Mouse (Mus musculus): ENCODE data around the gene Coro1b. TPM values are rescaled to one million over a fixed set of nuclear protein-coding genes. Genes with fewer than 3 reads are reported as not detected.

The Coro1b gene
- total and polyA plus RNA-seq, 2 experiments from 2014 or later = 90.7 to 137 TPM

DNA sequence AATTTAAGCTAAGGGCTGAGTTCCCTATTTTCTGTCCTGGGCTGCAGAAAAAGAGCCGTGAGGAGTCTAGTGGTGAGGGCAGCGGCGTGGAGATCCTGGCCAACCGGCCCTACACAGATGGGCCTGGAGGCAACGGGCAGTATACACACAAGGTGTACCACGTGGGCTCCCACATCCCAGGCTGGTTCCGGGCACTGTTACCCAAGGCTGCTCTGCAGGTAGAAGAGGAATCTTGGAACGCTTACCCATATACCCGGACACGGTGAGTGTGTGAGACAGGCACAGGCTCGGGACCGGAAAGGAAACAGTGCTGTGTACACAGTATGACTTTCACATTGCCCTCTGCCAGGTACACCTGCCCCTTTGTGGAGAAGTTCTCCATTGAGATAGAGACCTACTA lies 45.8 kb upstream of the Coro1b start:
- Histone ChIP-seq H3K9ac (replicated peaks; ENCODE audit: low read length) (no peak overlapping the region), H3K36me3 (ENCODE audit: insufficient read depth, low read length) (no peaks in the 10 kb centered on the region), H3K27ac (no peak overlapping the region), H3K27me3 (ENCODE audit: insufficient read depth, low read length) (no peaks in the 10 kb centered on the region), H3K4me3 (ENCODE audit: low read length) (no peak overlapping the region), H3K9me3 (ENCODE audit: low read length) (no peaks in the 10 kb centered on the region), H3K4me1 (ENCODE audit: insufficient read depth, low read length) (peaks cover 24% of the 10 kb centered on the region), H3K4me2 (ENCODE audit: low read depth, low read length) (no peak overlapping the region)
- WGBS = 93% methylated on average over 12 of the region's 12 CpGs
- no peak for TF ChIP-seq CTCF (IDR thresholded peaks at IDR 0.05; ENCODE audit: low read depth)
- ATAC-seq (no peak), DNase-seq (ENCODE audit: low spot score) (no peak)

DNA sequence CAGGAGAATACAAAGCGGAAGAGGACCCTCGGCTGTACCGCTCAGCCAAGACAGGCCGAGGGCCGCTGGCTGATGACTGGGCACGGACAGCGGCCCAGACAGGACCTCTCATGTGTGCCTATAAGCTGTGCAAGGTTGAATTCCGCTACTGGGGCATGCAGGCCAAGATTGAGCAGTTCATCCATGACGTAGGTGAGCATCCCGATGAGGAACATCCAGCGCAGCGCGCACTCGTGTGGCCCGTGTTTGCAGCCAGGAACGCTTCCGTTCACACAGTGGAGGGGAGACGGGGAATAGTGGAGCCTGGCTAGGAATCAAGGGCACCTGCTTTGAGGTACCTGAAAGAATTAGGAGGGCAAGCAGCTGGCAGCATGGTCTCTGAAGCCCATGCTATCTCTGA lies 45.1 kb upstream of the Coro1b start:
- WGBS = 93% methylated on average over 18 of the region's 18 CpGs
- H3K27ac ChIP-seq = no peak overlapping the region

DNA sequence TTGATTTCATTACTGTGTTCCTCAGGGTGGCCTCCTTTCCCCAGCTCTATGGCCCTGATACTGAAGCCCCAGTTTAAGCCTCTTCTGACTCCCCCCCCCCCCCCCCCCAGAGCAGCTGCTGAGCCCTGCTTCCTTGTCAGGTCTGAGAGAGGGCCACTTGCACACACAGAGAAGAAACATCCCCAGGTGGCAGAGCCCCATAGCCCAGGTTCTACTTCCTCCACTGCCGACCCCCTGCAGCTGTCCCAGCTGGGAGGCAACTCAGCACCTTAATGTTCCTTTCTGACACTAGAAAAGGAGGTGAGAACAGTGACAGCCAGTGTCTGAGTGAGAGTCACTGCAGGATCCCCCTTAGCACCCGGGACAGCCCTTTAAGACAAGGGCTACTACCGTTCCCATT lies 44.6 kb upstream of the Coro1b start:
- H3K27me3 ChIP-seq (ENCODE audit: insufficient read depth, low read length) = no peaks in the 10 kb centered on the region
- H3K4me1 ChIP-seq (ENCODE audit: insufficient read depth, low read length) = peaks cover 24% of the 10 kb centered on the region
- H3K9ac ChIP-seq (replicated peaks; ENCODE audit: low read length) = no peak overlapping the region
- no peak overlapping the region for H3K4me2 ChIP-seq (ENCODE audit: low read depth, low read length)
- no peak for ATAC-seq
- DNase-seq (ENCODE audit: low spot score) = no peak
- WGBS = 77% methylated on average over 3 of the region's 3 CpGs
- H3K36me3 ChIP-seq (ENCODE audit: insufficient read depth, low read length) = no peaks in the 10 kb centered on the region
- H3K27ac ChIP-seq = no peak overlapping the region
- H3K4me3 ChIP-seq (ENCODE audit: low read length) = no peak overlapping the region
- H3K9me3 ChIP-seq (ENCODE audit: low read length) = no peaks in the 10 kb centered on the region
- TF ChIP-seq CTCF (IDR thresholded peaks at IDR 0.05; ENCODE audit: low read depth) = no peak

More for the DNA sequence above, 45.1 kb upstream of the Coro1b start:
- ATAC-seq (no peak), DNase-seq (ENCODE audit: low spot score) (no peak)
- H3K4me2 ChIP-seq (ENCODE audit: low read depth, low read length) = no peak overlapping the region
- H3K27me3 ChIP-seq (ENCODE audit: insufficient read depth, low read length) = no peaks in the 10 kb centered on the region
- H3K4me1 ChIP-seq (ENCODE audit: insufficient read depth, low read length) = peaks cover 24% of the 10 kb centered on the region
- no peak overlapping the region for H3K4me3 ChIP-seq (ENCODE audit: low read length)
- no peaks in the 10 kb centered on the region for H3K36me3 ChIP-seq (ENCODE audit: insufficient read depth, low read length)
- no peak for TF ChIP-seq CTCF (IDR thresholded peaks at IDR 0.05; ENCODE audit: low read depth)
- H3K9ac ChIP-seq (replicated peaks; ENCODE audit: low read length) = no peak overlapping the region
- H3K9me3 ChIP-seq (ENCODE audit: low read length) = no peaks in the 10 kb centered on the region

DNA sequence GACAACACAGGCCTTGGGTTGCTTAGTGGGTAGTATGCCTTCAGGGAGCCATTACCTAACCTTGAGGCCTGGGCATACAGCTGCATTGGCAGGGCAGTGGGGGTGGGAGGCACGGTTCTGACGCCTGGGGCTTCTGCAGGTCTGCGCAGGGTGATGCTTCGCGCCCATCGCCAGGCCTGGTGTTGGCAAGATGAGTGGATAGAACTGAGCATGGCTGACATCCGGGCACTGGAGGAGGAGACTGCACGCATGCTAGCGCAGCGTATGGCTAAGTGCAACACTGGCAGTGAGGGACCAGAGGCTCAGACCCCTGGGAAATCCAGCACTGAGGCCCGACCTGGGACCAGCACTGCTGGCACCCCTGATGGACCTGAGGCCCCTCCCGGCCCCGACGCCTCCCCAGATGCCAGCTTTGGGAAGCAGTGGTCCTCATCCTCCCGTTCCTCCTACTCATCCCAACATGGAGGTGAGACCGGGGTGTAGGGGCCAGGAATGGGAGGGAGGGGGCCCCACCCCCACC lies 43.7 kb upstream of the Coro1b start:
- Histone ChIP-seq H3K4me2 (ENCODE audit: low read depth, low read length) (no peak overlapping the region), H3K36me3 (ENCODE audit: insufficient read depth, low read length) (peaks cover 7% of the 10 kb centered on the region; the same call in 1 of the 2 replicates), H3K27me3 (ENCODE audit: insufficient read depth, low read length) (no peaks in the 10 kb centered on the region), H3K9me3 (ENCODE audit: low read length) (no peaks in the 10 kb centered on the region), H3K4me3 (ENCODE audit: low read length) (no peak overlapping the region), H3K9ac (replicated peaks; ENCODE audit: low read length) (no peak overlapping the region), H3K27ac (no peak overlapping the region), H3K4me1 (ENCODE audit: insufficient read depth, low read length) (peaks cover 18% of the 10 kb centered on the region)
- no peak for DNase-seq (ENCODE audit: low spot score)
- WGBS = 88% methylated on average over 16 of the region's 16 CpGs
- no peak for ATAC-seq
- TF ChIP-seq CTCF (IDR thresholded peaks at IDR 0.05; ENCODE audit: low read depth) = no peak

DNA sequence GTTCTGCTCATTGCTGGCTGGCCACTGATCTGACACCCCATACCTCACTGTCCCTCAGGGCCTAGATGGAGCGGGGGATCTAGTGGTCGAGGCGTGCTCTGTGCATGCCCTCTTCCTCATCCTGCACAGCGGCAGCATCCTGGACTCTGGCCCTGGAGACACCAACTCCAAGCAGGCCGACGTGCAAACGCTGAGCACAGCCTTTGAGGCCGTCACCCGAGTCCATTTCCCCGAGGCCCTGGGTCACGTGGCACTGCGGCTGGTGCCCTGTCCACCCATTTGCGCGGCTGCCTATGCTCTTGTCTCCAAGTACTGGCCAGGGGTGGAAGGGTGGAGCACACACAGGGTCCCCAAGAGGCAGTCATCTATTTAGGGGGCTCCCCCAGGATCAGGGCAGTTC lies 41.8 kb upstream of the Coro1b start:
- no peak overlapping the region for H3K9ac ChIP-seq (replicated peaks; ENCODE audit: low read length)
- peaks cover 8% of the 10 kb centered on the region; the same call in 1 of the 2 replicates for H3K36me3 ChIP-seq (ENCODE audit: insufficient read depth, low read length)
- no peak overlapping the region for H3K27ac ChIP-seq
- DNase-seq (ENCODE audit: low spot score) = no peak
- no peak for ATAC-seq
- peaks cover 3% of the 10 kb centered on the region; the same call in 1 of the 2 replicates for H3K4me1 ChIP-seq (ENCODE audit: insufficient read depth, low read length)
- no peak overlapping the region for H3K4me2 ChIP-seq (ENCODE audit: low read depth, low read length)
- no peaks in the 10 kb centered on the region for H3K27me3 ChIP-seq (ENCODE audit: insufficient read depth, low read length)
- WGBS = 94% methylated on average over 14 of the region's 14 CpGs
- no peaks in the 10 kb centered on the region for H3K9me3 ChIP-seq (ENCODE audit: low read length)
- no peak overlapping the region for H3K4me3 ChIP-seq (ENCODE audit: low read length)
- no peak for TF ChIP-seq CTCF (IDR thresholded peaks at IDR 0.05; ENCODE audit: low read depth)

DNA sequence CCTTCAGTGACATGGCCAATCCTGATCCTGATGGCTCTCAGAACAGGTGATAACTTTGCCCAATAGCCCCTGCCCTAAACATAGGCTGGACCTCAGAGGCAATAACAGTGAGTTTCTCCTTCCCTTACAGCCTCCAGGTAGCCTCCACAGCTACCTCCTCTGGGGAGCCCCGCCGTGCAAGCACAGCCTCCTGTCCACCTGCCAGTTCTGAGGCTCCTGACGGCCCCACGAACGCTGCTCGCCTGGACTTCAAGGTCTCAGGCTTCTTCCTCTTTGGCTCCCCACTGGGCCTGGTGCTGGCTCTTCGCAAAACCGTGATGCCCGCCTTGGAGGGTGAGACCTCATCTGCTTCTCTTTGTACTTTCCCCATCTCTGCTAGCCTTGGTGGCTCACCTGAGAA lies 39.9 kb upstream of the Coro1b start:
- H3K27ac ChIP-seq = no peak overlapping the region
- WGBS = 89% methylated on average over 9 of the region's 9 CpGs
- H3K4me2 ChIP-seq (ENCODE audit: low read depth, low read length) = no peak overlapping the region
- DNase-seq (ENCODE audit: low spot score) (no peak), ATAC-seq (no peak)
- peaks cover 25% of the 10 kb centered on the region; the same call in 1 of the 2 replicates for H3K36me3 ChIP-seq (ENCODE audit: insufficient read depth, low read length)
- H3K4me3 ChIP-seq (ENCODE audit: low read length) = no peak overlapping the region
- H3K27me3 ChIP-seq (ENCODE audit: insufficient read depth, low read length) = no peaks in the 10 kb centered on the region
- TF ChIP-seq CTCF (IDR thresholded peaks at IDR 0.05; ENCODE audit: low read depth) = no peak
- H3K4me1 ChIP-seq (ENCODE audit: insufficient read depth, low read length) = no peaks in the 10 kb centered on the region
- no peak overlapping the region for H3K9ac ChIP-seq (replicated peaks; ENCODE audit: low read length)
- no peaks in the 10 kb centered on the region for H3K9me3 ChIP-seq (ENCODE audit: low read length)

DNA sequence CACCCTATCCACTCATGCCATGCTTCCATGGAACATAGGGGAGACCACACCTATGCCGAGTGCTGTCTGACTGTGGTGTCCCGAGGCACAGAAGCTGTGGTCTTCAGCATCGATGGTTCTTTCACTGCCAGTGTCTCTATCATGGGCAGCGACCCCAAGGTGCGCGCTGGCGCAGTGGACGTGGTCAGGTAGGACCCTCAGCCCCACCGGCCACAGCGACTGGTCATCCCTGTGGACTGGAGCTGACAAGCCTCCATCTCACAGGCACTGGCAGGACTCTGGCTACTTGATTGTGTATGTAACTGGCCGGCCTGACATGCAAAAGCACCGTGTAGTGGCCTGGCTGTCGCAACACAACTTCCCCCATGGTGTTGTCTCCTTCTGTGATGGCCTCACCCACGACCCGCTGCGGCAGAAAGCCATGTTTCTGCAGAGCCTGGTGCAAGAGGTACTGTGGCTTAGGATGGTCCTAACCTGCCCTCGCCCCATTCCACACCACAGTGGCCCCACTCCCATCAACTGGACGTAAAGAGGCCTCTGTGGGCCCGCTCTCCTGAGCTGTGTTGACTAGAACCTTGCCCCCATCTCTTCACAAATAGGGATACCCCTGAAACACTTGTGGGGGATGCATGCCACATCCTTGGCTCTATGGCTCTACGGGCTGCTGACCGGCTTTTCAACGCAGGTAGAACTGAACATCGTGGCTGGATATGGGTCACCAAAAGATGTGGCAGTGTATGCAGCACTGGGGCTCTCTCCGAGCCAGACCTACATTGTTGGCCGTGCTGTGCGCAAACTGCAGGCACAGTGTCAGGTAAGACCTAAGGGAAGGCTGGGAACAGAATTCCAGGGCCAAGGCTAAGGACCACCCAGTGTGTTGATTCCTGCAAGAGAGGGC lies 36.1 kb upstream of the Coro1b start:
- H3K9ac ChIP-seq (replicated peaks; ENCODE audit: low read length) = no peak overlapping the region
- H3K4me3 ChIP-seq (ENCODE audit: low read length) = no peak overlapping the region
- H3K27ac ChIP-seq = no peak overlapping the region
- ATAC-seq (no peak), DNase-seq (ENCODE audit: low spot score) (no peak)
- H3K27me3 ChIP-seq (ENCODE audit: insufficient read depth, low read length) = no peaks in the 10 kb centered on the region
- no peak overlapping the region for H3K4me2 ChIP-seq (ENCODE audit: low read depth, low read length)
- H3K4me1 ChIP-seq (ENCODE audit: insufficient read depth, low read length) = no peaks in the 10 kb centered on the region
- H3K9me3 ChIP-seq (ENCODE audit: low read length) = no peaks in the 10 kb centered on the region
- 95% methylated on average over 26 of the region's 26 CpGs for WGBS
- peaks cover 38% of the 10 kb centered on the region; the same call in 1 of the 2 replicates for H3K36me3 ChIP-seq (ENCODE audit: insufficient read depth, low read length)
- TF ChIP-seq CTCF (IDR thresholded peaks at IDR 0.05; ENCODE audit: low read depth) = no peak
